Comparison of ENCODE assay signal across 8 mouse cellular contexts in genomic region chr1:171045079-171045465, GRCm38 (mm10). TPM values are rescaled to one million over a fixed set of nuclear protein-coding genes. Genes with fewer than 3 reads are reported as not detected.
A peak's percentile ranks its signal among the peaks of the same experiment; 100 is the strongest.
DNase-seq lines count a peak whose midpoint lies in the region; ATAC-seq and TF ChIP-seq lines count a peak whose summit lies in the region.

No protein-coding gene starts in this region.

- H3K4me2 ChIP-seq in hindbrain, embryonic 11.5 days (replicated peaks; ENCODE audit: low read depth, low read length): peak overlapping the region; percentile 40
- H3K4me2 ChIP-seq in midbrain, embryonic 11.5 days: peak overlapping the region; percentile 50

- peak; percentile 8; the same call in 1 of the 2 replicates for ATAC-seq in hindbrain, embryonic 11.5 days (ENCODE audit: low FRiP score)
- ATAC-seq in midbrain, embryonic 11.5 days (ENCODE audit: low FRiP score): peak; percentile 23

- WGBS in kidney, adult 2 months: 12% methylated on average over 14 of the region's 14 CpGs
- WGBS in hindbrain, embryonic 11.5 days: 6% methylated on average over 14 of the region's 14 CpGs
- WGBS in midbrain, embryonic 11.5 days: 4% methylated on average over 14 of the region's 14 CpGs

- no peaks in the 10 kb centered on the region for H3K27me3 ChIP-seq in kidney, adult 2 months (replicated peaks; ENCODE audit: control insufficient read depth, insufficient read depth, low read length)
- H3K27me3 ChIP-seq in hindbrain, embryonic 11.5 days (ENCODE audit: control insufficient read depth, insufficient read depth, low read length): no peaks in the 10 kb centered on the region
- no peaks in the 10 kb centered on the region for H3K27me3 ChIP-seq in midbrain, embryonic 11.5 days (ENCODE audit: control insufficient read depth, insufficient read depth, low read length)

- peak overlapping the region; percentile 75 for H3K4me3 ChIP-seq in kidney, adult 2 months (ENCODE audit: insufficient read depth, low read depth, low read length)
- peak overlapping the region; percentile 29 for H3K4me3 ChIP-seq in brown adipose tissue, adult 24 weeks (ENCODE audit: insufficient read depth, low read depth, low read length)
- H3K4me3 ChIP-seq in hindbrain, embryonic 11.5 days (ENCODE audit: low read depth, low read length): peak overlapping the region; percentile 68
- peak overlapping the region; percentile 69 for H3K4me3 ChIP-seq in midbrain, embryonic 11.5 days (ENCODE audit: low read depth, low read length)

- H3K27ac ChIP-seq in kidney, adult 2 months (ENCODE audit: insufficient read depth, low read depth, low read length): no peak overlapping the region
- H3K27ac ChIP-seq in brown adipose tissue, adult 24 weeks (replicated peaks; ENCODE audit: low read depth, low read length): no peak overlapping the region
- no peak overlapping the region for H3K27ac ChIP-seq in hindbrain, embryonic 11.5 days (ENCODE audit: low read depth, low read length)
- no peak overlapping the region for H3K27ac ChIP-seq in midbrain, embryonic 11.5 days (ENCODE audit: low read depth, low read length)

- H3K9me3 ChIP-seq in hindbrain, embryonic 11.5 days (ENCODE audit: control insufficient read depth, low read length): no peaks in the 10 kb centered on the region
- H3K9me3 ChIP-seq in midbrain, embryonic 11.5 days (ENCODE audit: control insufficient read depth, low read length): no peaks in the 10 kb centered on the region

- no peaks in the 10 kb centered on the region for H3K4me1 ChIP-seq in kidney, adult 2 months (ENCODE audit: control insufficient read depth, insufficient read depth, low read length)
- no peaks in the 10 kb centered on the region for H3K4me1 ChIP-seq in brown adipose tissue, adult 24 weeks (ENCODE audit: control insufficient read depth, insufficient read depth, insufficient read length, low read length)
- H3K4me1 ChIP-seq in hindbrain, embryonic 11.5 days (replicated peaks; ENCODE audit: control insufficient read depth, insufficient read depth, low read length): no peaks in the 10 kb centered on the region
- no peaks in the 10 kb centered on the region for H3K4me1 ChIP-seq in midbrain, embryonic 11.5 days (ENCODE audit: control insufficient read depth, insufficient read depth, low read length)

- no peak for TF ChIP-seq POLR2A in kidney, adult 2 months (IDR thresholded peaks at IDR 0.05; ENCODE audit: low read depth, low read length)

- no peak for TF ChIP-seq CTCF in kidney, adult 2 months (conservative IDR thresholded peaks at IDR 0.05; ENCODE audit: insufficient read depth, insufficient read length, low read depth, low read length)

- H3K9ac ChIP-seq in hindbrain, embryonic 11.5 days (ENCODE audit: low read depth, low read length): peak overlapping the region; percentile 45; the same call in 1 of the 2 replicates
- H3K9ac ChIP-seq in midbrain, embryonic 11.5 days (ENCODE audit: low read length): peak overlapping the region; percentile 49; the same call in 1 of the 2 replicates

- H3K36me3 ChIP-seq in kidney, adult 2 months (ENCODE audit: control insufficient read depth, insufficient read depth, low read length): no peaks in the 10 kb centered on the region
- no peaks in the 10 kb centered on the region for H3K36me3 ChIP-seq in hindbrain, embryonic 11.5 days (ENCODE audit: control insufficient read depth, insufficient read depth, low read length)
- no peaks in the 10 kb centered on the region for H3K36me3 ChIP-seq in midbrain, embryonic 11.5 days (ENCODE audit: control insufficient read depth, insufficient read depth, low read length)

- DNase-seq in kidney, adult 2 months: no peak
- no peak for DNase-seq in kidney, postnatal 10 days
- no peak for DNase-seq in hindbrain, embryonic 11.5 days (ENCODE audit: low spot score)
- DNase-seq in midbrain, embryonic 11.5 days (ENCODE audit: low spot score, missing footprints): no peak
- DNase-seq in left cerebral cortex, adult 8-10 months (ENCODE audit: low spot score in 2 of 2): no peak
- no peak for DNase-seq in B cell, adult 2 months
- DNase-seq in thymus, postnatal 36 days: no peak

RNA-seq across cellular contexts. Expression of gene Fcgr3, which starts 19.7 kb away (rescaled TPM):
- polyA plus RNA-seq in kidney, adult 2 months (2012; rRNA removed): 4.8 and 6.4 TPM in 2 replicates
- 15.9 and 17.1 TPM in 2 replicates for polyA plus RNA-seq in brown adipose tissue, adult 24 weeks (2012; ENCODE audit: insufficient read depth, insufficient read length, missing spikeins)
- polyA plus RNA-seq in hindbrain, embryonic 11.5 days (2014; fragmentation: Nextera tagmentation; extraction: Ambion mirVana): 9.6 TPM in 2 replicates
- polyA plus RNA-seq in midbrain, embryonic 11.5 days (2014; fragmentation: Nextera tagmentation; extraction: Ambion mirVana): 8.5 and 8.6 TPM in 2 replicates
- total RNA-seq in left cerebral cortex, adult 8-10 months (2022): 10 to 100 TPM; 10.6 to 36.7 (median 22.6) TPM

RNA-seq across cellular contexts. Expression of gene Fcgr4, which starts 26.4 kb away (rescaled TPM):
- polyA plus RNA-seq in kidney, adult 2 months (2012; rRNA removed): 3.3 and 3.7 TPM in 2 replicates
- polyA plus RNA-seq in brown adipose tissue, adult 24 weeks (2012; ENCODE audit: insufficient read depth, insufficient read length, missing spikeins): 2.2 and 3.9 TPM in 2 replicates
- 0.39 and 0.62 TPM in 2 replicates for polyA plus RNA-seq in hindbrain, embryonic 11.5 days (2014; fragmentation: Nextera tagmentation; extraction: Ambion mirVana)
- 0.18 and 0.55 TPM in 2 replicates for polyA plus RNA-seq in midbrain, embryonic 11.5 days (2014; fragmentation: Nextera tagmentation; extraction: Ambion mirVana)
- total RNA-seq in left cerebral cortex, adult 8-10 months (2022): under 1 TPM in 3 of 4 experiments, not detected in 1; 0.30 to 0.72 (median 0.43) TPM
